Mouse (Mus musculus) cerebellum, postnatal 10 days (tissue): ENCODE results near the gene Susd1.

Experiments used
- DNase-seq, 2 experiments: peaks; one replicate each; pipeline ENCODE4 v3.0.0; 2021; ENCODE audit warnings: mixed read lengths in 2 of 2

Gene Susd1

GRCm38 (mm10) chr4:59437990-59438854 is at the start of gene Susd1:
TSS of gene Susd1 (minus strand) at chr4:59438633.
- peak; percentile 68 to 76 for DNase-seq

GRCm38 (mm10) chr4:59471306-59471705 is 32.9 kb upstream of the Susd1 start:
- no peak for DNase-seq

DNA sequence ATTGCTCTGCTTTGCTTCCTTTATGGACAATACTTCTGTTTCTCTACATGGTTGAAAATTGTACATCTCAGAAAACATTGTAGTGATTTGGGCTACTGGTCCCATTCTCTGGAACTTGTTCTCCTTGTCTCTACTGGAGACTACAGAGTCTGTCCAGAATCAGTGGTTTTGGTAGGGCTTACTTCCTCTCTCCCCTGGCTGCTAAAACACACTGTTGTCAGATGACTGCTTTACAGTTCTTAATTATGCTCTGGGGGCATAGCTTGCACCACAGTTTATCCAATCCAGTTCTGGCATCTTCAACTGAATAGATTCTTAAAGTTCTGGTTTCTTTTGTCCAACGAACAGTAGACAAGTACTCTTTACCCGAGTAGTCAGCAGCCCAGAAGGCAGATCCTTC is 27.0 kb upstream of the Susd1 start:
- no peak for DNase-seq

DNA sequence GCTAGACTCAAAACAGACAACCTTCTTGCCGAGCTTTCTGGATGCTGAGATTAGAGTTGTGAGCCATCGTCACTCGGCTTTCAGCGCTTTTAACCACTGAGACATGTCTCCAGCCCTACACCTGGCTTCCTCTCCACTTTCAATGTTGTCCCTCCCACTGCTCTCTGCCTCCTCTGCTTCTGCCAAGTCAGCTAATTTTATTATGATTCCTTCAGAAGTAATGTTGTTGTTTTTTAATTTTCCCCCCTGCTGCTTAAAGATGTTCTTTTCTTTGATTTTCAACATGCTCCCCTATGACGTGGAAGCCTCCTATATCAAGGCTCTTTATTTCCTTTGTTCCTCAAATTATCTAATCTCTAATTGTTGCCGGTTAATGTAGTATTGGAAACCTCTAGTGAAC is 26.2 kb upstream of the Susd1 start:
- DNase-seq = no peak

DNA sequence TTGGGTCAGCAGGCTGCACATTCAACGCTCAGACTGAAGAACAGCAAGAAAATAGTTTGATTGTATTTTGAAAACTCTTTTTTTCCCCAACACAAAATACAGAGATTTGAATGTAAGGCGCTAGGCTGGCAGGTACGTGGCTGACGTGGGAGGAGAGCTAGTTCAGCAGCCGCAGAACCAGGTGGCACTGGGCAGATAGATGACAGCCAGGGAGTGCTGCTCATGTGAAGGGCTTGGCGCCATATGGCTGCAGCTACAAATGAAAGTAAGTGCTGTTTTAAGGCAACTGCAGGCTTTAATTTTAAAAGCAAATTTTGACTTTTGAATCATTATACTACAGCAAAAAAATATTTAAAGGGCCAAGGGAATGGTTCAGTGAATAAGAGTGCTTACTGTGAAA is 24.1 kb upstream of the Susd1 start:
- DNase-seq = no peak

DNA sequence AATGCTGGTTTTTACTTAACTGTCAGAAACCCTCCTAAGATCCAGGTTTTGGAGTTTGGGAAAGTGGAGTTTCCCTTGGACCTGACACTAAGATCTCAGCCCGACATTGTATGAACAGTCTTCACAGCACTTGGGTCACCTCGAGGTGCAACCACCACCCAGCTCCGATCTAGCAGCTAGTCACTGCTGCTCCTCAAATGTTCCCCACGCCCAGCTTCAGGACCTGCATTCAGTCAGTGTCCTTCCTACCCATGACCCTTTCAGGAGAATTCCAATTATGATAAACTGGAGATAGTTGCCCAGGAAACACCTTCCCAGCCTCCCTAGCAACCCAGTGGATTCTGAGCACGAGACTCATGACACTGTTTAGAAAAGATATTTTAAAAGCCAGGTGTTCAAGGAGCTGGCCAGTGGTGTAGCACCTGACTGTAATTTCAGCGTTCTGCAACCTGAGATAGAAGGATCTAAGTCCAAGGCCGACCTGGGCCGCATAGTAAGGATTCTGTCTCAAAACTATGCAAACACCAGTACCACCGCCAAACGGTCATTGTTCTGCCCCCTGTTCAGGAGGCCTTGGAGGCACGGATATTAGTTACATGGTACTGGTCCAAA is 22.8 kb upstream of the Susd1 start:
- DNase-seq = no peak

DNA sequence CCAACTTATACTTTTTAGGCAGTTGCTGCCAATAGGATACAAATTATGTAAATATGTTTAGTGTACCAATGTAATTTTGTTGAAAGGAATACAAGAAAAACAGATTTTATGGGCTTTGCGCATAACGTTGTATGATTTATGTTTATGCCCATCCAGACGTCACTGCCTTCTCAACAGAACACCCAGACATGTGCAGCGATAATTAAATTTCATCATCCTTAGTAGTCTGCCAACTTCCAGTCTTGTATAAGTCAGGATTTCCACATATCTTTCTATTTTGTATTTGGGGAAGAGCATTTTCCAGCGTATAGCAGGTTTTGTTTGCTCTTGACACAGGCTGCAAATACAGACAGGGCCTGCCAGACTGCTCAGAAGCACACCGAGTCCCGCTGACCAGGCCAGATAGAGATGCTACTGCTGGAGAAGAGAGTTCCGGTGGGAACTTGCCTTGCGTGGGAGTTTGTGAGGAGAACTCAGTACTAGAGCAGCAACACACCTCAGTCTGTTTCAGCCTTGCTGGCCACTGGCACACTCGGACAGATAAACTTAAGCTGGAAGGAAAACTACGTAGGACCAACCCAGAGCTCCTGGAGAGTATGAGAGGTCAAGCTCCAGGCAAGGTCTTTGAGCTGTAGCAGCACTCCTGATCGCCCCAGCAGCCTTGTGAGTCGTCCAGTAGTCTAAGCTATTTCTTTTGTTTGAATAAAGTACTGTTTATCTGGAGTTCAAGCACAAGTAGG is 21.0 kb upstream of the Susd1 start:
- no peak for DNase-seq

GRCm38 (mm10) chr4:59457941-59458340 is 19.5 kb upstream of the Susd1 start:
- DNase-seq = peak; percentile 10 to 27

DNA sequence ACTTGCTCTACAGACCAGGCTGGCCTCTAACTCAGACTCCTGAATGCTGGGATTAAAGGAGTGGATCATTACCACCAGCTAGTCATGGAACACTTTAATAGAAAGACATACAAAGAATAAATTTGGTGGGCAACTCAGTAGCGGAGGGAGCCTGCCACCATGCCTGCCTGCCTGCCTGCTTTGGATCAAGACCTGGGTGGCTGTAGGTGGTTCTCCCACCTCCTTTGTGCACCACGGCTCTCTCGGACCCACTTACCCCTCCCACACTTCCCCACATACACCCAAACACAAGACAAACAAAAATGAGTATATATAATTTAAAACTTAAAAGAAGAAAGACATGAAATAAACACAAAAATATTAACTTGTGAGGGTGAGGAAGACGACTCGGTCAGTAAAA is 18.7 kb upstream of the Susd1 start:
- DNase-seq = no peak

DNA sequence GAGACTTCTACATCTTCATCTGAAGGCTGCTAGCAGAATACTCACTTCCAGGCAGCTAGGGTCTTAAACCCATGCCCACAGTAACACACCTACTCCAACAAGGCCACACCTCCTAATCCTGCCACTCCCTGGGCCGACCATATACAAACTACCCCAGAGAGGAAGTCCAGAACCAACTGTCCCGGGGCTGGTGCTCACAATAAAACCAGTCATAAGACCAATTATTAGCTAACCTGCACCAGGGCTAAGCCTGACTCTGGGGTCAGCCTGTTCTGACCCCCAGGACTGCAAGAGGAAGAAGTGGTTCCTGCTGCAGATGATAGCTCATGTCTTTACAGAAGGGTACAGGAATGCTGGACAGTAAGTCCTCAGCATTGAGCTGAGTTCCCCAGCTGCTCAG is 17.0 kb upstream of the Susd1 start:
- no peak for DNase-seq

GRCm38 (mm10) chr4:59454046-59454445 is 15.6 kb upstream of the Susd1 start:
- no peak for DNase-seq

DNA sequence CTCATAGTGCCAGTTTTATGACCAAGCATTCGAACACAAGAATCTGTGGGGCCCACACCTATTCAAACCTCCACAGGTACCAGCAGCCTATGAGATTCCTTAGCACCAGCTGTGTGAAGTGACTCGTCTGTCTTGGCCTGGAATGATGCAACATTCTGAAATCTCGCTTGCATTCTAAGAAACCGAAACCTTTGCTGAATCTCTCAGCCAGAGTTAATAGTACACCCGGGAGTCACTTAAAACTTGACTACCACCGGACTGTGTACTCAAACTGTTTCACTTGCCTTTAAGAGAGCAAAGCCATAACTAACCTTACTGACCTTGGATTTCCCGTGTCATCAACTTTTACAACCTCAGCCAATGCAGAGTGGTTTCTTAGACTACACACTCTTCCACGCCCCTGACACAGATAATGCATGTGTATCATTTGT is 14.1 kb upstream of the Susd1 start:
- DNase-seq = no peak

- no peak for DNase-seq
These were observed 12.5 kb upstream of the Susd1 start for GRCm38 (mm10) chr4:59450906-59451305.

GRCm38 (mm10) chr4:59450234-59450854 is 11.9 kb upstream of the Susd1 start:
- DNase-seq = no peak

DNA sequence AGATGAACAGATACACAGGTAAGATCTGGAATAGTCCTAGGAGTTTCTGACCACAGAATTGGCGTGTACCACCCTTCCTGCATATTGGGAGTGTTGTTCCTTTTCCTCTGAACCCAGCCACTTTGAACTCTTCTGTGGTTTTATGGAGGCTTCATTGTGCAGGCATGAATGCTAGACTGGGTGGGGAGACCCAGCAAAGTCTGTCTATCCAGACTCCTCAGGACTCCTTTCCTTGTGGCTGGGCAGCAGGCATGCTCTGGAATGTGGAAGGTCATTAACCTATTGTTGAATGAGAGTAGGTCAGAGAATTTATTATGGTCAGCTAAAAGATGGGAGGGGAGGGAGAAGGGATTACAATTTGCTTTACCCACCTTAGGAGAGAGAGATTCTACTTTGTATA is 8.9 kb upstream of the Susd1 start:
- no peak for DNase-seq

- no peak for DNase-seq
These were observed 7.1 kb upstream of the Susd1 start for GRCm38 (mm10) chr4:59445516-59445915.

DNA sequence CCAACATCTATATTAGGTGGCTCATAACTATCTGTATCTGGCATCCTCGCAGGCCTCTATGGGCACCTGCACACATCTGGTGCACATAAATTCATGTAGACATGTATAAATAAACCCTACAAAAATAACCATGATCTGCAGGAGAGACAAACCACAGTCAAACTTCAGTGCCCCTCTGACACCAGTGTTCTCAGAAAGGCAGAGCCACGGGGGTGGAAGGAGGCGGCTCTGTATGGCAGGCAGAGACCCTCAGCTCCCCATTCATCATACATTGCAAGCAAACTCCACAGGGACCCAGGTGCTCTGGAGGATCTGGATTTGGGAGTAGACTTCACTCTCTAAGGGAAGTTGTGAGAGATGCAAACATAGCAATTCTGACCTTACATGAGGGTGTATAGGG is 6.6 kb upstream of the Susd1 start:
- no peak for DNase-seq

DNA sequence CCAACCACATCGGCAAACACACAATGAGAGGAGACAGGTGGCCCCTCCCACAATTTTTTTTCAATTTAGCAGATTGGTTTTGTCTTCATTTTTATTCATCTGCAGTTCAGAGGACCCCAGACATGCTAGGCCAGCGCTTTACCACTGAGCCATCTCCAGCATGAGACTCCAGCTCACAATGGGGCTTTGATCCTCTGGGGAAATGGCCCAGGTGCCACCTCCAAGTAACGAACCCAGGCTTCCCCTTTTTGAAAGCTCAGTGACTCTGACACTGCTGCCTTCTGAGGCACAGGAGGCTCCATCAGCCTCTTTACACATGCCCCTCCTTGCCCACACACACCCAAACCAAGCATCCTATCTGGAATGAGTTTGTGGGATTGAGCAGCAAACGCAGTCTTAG is 5.7 kb upstream of the Susd1 start:
- no peak for DNase-seq

DNA sequence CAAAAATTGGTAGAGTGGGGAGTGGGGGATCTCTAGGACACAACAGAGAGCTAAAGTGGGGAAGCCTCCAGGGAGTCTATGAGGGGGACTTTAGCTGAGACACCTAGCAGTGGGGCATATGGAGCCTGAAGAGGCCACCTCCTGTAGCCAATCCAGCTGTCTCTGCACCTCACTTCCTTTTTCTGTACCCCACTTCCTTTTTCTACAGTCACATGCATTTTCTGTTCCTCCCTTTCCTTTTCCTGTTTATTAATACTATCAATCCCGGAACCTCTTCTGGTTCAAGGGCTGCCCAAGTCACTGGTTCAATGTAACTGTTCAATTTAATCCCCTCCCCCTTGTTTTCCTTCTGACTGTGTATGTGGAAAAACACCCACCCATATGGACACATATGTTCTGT is 2.8 kb upstream of the Susd1 start:
- no peak for DNase-seq

GRCm38 (mm10) chr4:59439960-59440359 is 1.5 kb upstream of the Susd1 start:
- DNase-seq = no peak

GRCm38 (mm10) chr4:59439041-59439440 is 608 bp upstream of the Susd1 start:
- DNase-seq = no peak

GRCm38 (mm10) chr4:59435951-59436350 is 2.5 kb downstream of the Susd1 start:
- no peak for DNase-seq

DNA sequence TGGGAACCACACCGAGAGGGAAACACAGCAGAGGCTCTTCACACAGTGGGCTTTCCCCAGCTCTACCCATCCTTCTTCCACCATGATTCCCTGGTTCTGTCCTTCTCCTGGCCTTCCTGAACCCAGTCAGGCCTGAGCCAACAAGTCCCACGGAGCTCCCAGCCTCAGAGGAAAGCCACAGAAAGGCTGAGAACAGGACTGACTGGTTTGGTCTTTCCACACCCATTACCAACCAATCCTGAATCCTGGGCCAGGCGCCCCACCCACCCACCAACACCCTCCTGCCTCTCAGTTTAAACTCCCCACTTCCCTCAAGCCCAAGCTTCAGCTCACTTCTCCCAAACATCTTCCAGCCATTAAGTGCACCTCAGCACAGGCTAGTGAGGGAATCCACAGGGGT is 4.4 kb downstream of the Susd1 start:
- no peak for DNase-seq
